Mouse (Mus musculus) brain, adult 2 months (tissue): ENCODE measurements around the gene Cdca3.
A peak's percentile ranks its signal among the peaks of the same experiment; 100 is the strongest.

Source experiments
- DNase-seq: peaks from one replicate; pipeline ENCODE4 v3.0.0; 2011; ENCODE audit warnings: low read depth, low spot score

Gene Cdca3

GRCm38 (mm10) chr6:124863658-124864298, 34.4 kb downstream of the Cdca3 start, which contains the start of gene Gpr162:
Gene Gpr162, minus strand, starts transcription at chr6:124863983.
- DNase-seq = peak; percentile 92

- DNase-seq = no peak
Measured at GRCm38 (mm10) chr6:124865766-124866362, 36.5 kb downstream of the Cdca3 start.

GRCm38 (mm10) chr6:124866560-124866959, 37.2 kb downstream of the Cdca3 start:
- no peak for DNase-seq

- no peak for DNase-seq
Measured at GRCm38 (mm10) chr6:124874348-124874747, 45.0 kb downstream of the Cdca3 start.

- no peak for DNase-seq
Measured at GRCm38 (mm10) chr6:124879390-124879789, 50.0 kb downstream of the Cdca3 start.

GRCm38 (mm10) chr6:124881821-124882220, 52.5 kb downstream of the Cdca3 start:
- no peak for DNase-seq
